Mouse (Mus musculus) megakaryocyte-erythroid progenitor cell, adult 5-6 weeks (primary cell): ENCODE results near the gene Tulp1. TPM values are rescaled to one million over a fixed set of nuclear protein-coding genes. Genes with fewer than 3 reads are reported as not detected.
"Not testable (repeated sequence)": the region's sequence is repeated elsewhere in the genome, so short reads cannot be mapped to it uniquely, and the experiment has no call there.

Experiments
- ATAC-seq: replicated peaks from 2 replicates; pipeline ENCODE4 v1.8.0; 2016; ENCODE audit warnings: mild to moderate bottlenecking, inconsistent platforms; ENCODE audit not compliant: severe bottlenecking, poor library complexity, low FRiP score, low TSS enrichment
- total RNA-seq, 2 experiments: library from RNA; stranded (forward) in 1 of 2; stranded (reverse) in 1 of 2; fragments of 200-1000, 215-1000 nt in 1 of 2; fragments of >200 nt in 1 of 2; fragmentation: Nextera tagmentation in 1 of 2; gene quantifications; 2 replicates each; pipeline ENCODE4 v1.2.3; 2014 to 2017

The Tulp1 gene
- total RNA-seq, 2 experiments from 2014 or later = not detected

GRCm38 (mm10) chr17:28345271-28345721, 19.7 kb downstream of the Tulp1 start:
- no peak for ATAC-seq

- ATAC-seq = no peak
Observed at GRCm38 (mm10) chr17:28344670-28345069, 20.4 kb downstream of the Tulp1 start.

- no peak for ATAC-seq
Observed at GRCm38 (mm10) chr17:28344050-28344607, 20.9 kb downstream of the Tulp1 start.

- peak; percentile 75 for ATAC-seq
Observed at GRCm38 (mm10) chr17:28341091-28341490, 23.9 kb downstream of the Tulp1 start.

GRCm38 (mm10) chr17:28340578-28340977, 24.4 kb downstream of the Tulp1 start:
- no peak for ATAC-seq

- ATAC-seq = no peak
Observed at GRCm38 (mm10) chr17:28337547-28337946, 27.5 kb downstream of the Tulp1 start.

- ATAC-seq = no peak
Observed at GRCm38 (mm10) chr17:28335267-28335666, 29.8 kb downstream of the Tulp1 start.

- ATAC-seq = 0 out of 2 replicates have a peak, but pooled peaks have one; percentile 5
Observed at GRCm38 (mm10) chr17:28332915-28333546, 32.0 kb downstream of the Tulp1 start.

GRCm38 (mm10) chr17:28332113-28332914, 32.7 kb downstream of the Tulp1 start:
- ATAC-seq = no peak

- no peak for ATAC-seq
Observed at GRCm38 (mm10) chr17:28331241-28332112, 33.5 kb downstream of the Tulp1 start.

- ATAC-seq = not testable (repeated sequence)
Observed at GRCm38 (mm10) chr17:28330590-28330989, 34.4 kb downstream of the Tulp1 start.

GRCm38 (mm10) chr17:28330232-28330546, 34.8 kb downstream of the Tulp1 start:
- no peak for ATAC-seq

- ATAC-seq = no peak
Observed at GRCm38 (mm10) chr17:28329503-28330231, 35.4 kb downstream of the Tulp1 start.

- no peak; the same call in 1 of the 2 replicates for ATAC-seq
Observed at GRCm38 (mm10) chr17:28328946-28329345, 36.1 kb downstream of the Tulp1 start.

- ATAC-seq = peak; percentile 80
Observed at GRCm38 (mm10) chr17:28328366-28328928, 36.6 kb downstream of the Tulp1 start, which contains the start of gene Rpl10a. Rpl10a (plus strand) TSS chr17:28328471.

GRCm38 (mm10) chr17:28327673-28328325, 37.2 kb downstream of the Tulp1 start:
- ATAC-seq = 0 out of 2 replicates have a peak, but pooled peaks have one; percentile 2

- ATAC-seq = no peak
Observed at GRCm38 (mm10) chr17:28326951-28327350, 38.1 kb downstream of the Tulp1 start.

- no peak for ATAC-seq
Observed at GRCm38 (mm10) chr17:28325751-28326150, 39.3 kb downstream of the Tulp1 start.
